Mouse (Mus musculus) spleen, adult 2 months (tissue): Measurements from ENCODE around the gene Erbb4.

Source experiments
- CTCF ChIP-seq: fragments of 200-500 bp; IDR thresholded peaks from 2 replicates; pipeline ENCODE4 v1.5.1; 2011; ENCODE audit warnings: mild to moderate bottlenecking, inconsistent platforms; ENCODE audit not compliant: insufficient read depth, insufficient read length, insufficient replicate concordance; ENCODE audit errors: extremely low read depth
- POLR2A ChIP-seq: fragments of 200-500 bp; IDR thresholded peaks from 2 replicates; pipeline ENCODE4 v1.6.1; 2011; ENCODE audit warnings: low read depth, low read length, inconsistent platforms

- TF ChIP-seq CTCF: no peak
- TF ChIP-seq POLR2A: no peak
Observed at GRCm38 (mm10) chr1:69001371-69001770, 106.5 kb downstream of the Erbb4 start.
